In the genomic region with DNA sequence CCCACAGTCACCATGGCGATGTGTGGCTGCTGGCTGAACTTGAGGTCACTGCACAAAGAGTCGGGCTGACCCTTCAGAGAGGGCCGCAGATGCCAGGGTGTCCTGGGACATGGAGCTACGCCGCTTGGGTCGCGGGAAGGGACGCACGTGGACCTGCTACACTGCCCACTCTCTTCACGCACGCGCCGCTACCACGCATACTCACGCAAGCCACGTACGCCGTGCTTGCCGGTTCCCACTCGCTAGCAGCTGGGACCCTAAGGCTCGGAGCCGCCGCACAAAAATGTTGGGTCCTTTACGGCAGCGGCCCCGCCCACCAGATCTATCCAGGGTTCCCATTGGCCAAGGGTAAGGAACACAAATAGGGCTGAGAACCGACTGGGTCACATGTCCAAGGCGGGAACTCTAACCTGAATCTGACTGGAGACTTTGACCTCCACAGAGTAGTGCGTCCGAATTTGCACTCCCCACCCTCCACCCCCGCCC, we compare ENCODE assay signal across 8 mouse cellular contexts. TPM values are rescaled to one million over a fixed set of nuclear protein-coding genes. Genes with fewer than 3 reads are reported as not detected.
DNase-seq lines count a peak whose midpoint lies in the region; ATAC-seq lines count a peak whose summit lies in the region.

Abcb6 (minus strand) TSS at position 288 of the 486 bp plus-strand sequence.

- no peaks in the 10 kb centered on the region for H3K27me3 ChIP-seq in hindbrain, embryonic 11.5 days (ENCODE audit: control insufficient read depth, insufficient read depth, low read length)

- H3K9me3 ChIP-seq in hindbrain, embryonic 11.5 days (ENCODE audit: control insufficient read depth, low read length), result no peaks in the 10 kb centered on the region

- peak within 1 kb of the TSS; percentile 59 for H3K4me3 ChIP-seq in hindbrain, embryonic 11.5 days (ENCODE audit: low read depth, low read length)

- peaks cover 7% of the 10 kb centered on the region for H3K36me3 ChIP-seq in hindbrain, embryonic 11.5 days (ENCODE audit: control insufficient read depth, insufficient read depth, low read length)

- peaks cover 3% of the 10 kb centered on the region; the same call in 1 of the 2 replicates for H3K4me1 ChIP-seq in hindbrain, embryonic 11.5 days (replicated peaks; ENCODE audit: control insufficient read depth, insufficient read depth, low read length)

- H3K4me2 ChIP-seq in hindbrain, embryonic 11.5 days (replicated peaks; ENCODE audit: low read depth, low read length), result peak within 1 kb of the TSS; percentile 95

- peak within 1 kb of the TSS; percentile 51 for H3K27ac ChIP-seq in hindbrain, embryonic 11.5 days (ENCODE audit: low read depth, low read length)

- under 1% methylated on average over 31 of the region's 31 CpGs for WGBS in hindbrain, embryonic 11.5 days

- peak; percentile 91 for ATAC-seq in hindbrain, embryonic 11.5 days (ENCODE audit: low FRiP score)

- DNase-seq in MN1 (ENCODE audit: low spot score), result peak; percentile 90
- DNase-seq in cerebellum, adult 9-10 months, result peak; percentile 86
- DNase-seq in frontal cortex, adult 2 months (ENCODE audit: extremely low spot score in 1 of 2, low spot score in 1 of 2), result peak; percentile 94 to 95
- DNase-seq in hindbrain, embryonic 11.5 days (ENCODE audit: low spot score), result peak; percentile 94
- peak; percentile 89 to 91 for DNase-seq in layer of hippocampus, postnatal 10 days (ENCODE audit: low spot score in 2 of 2)
- peak; percentile 93 for DNase-seq in lung, postnatal 10 days
- peak; percentile 70 for DNase-seq in retina, adult 2 months (ENCODE audit: low read depth, low spot score)
- DNase-seq in thymus, postnatal 36 days, result peak; percentile 78 to 87

- peak within 1 kb of the TSS; percentile 60 for H3K9ac ChIP-seq in hindbrain, embryonic 11.5 days (ENCODE audit: low read depth, low read length)

RNA-seq across cellular contexts. Expression of gene Abcb6, which starts in this region (rescaled TPM):
- polyA plus RNA-seq in frontal cortex, adult 2 months (2012; rRNA removed), result 24.7 and 29.2 TPM in 2 replicates
- 21.8 and 23.9 TPM in 2 replicates for polyA plus RNA-seq in hindbrain, embryonic 11.5 days (2014; fragmentation: Nextera tagmentation; extraction: Ambion mirVana)
- 10 to 100 TPM; 37.7 to 45.8 TPM for total RNA-seq in layer of hippocampus, postnatal 10 days (2021)

Comparison
In these comparisons a context has a peak if more than half of its experiments do, and no peak if none do; other contexts are left out.
1. Peak in every context shown above with its lines: DNase-seq, ATAC-seq, H3K4me3 ChIP-seq and H3K27ac ChIP-seq.